In the genomic region with DNA sequence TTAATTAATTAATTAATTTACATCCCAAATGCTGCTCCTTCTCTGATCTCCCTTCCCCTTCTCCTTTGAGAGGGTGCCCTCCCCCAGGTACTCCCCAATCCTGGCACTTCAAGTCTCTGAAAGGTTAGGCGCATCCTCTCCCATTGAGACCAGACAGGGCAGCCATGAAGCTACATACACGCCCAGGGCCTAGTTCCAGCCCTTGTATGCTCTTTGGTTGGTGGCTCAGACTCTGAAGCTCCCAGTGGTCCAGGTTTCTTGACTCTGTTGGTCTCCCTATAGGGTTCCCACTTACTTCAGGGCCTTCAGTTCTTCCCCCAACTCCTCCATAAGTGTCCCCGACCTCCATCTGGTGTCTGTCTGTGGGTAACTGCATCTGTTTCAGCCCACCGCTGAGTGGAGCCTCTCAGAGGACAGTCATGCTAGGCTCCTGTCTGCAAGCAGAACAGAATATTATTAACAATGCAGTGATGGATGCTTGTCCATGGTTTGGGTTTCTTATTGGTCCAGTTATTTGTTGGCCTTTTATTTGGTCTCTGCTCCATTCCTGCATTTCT, we compare ENCODE assay signal across 18 mouse cellular contexts. TPM values are rescaled to one million over a fixed set of nuclear protein-coding genes. Genes with fewer than 3 reads are reported as not detected.
DNase-seq lines count a peak whose midpoint lies in the region; ATAC-seq and TF ChIP-seq lines count a peak whose summit lies in the region.
"Had no signal": no experiment of that assay in that cellular context is flagged by ENCODE, and none has a peak within 500 bp of the region (broad histone marks: within the 10 kb centered on the region; RNA-seq: fewer than 3 reads in every experiment).

No protein-coding gene starts in this region.

- H3K4me2 ChIP-seq in hindbrain, postnatal 0 days (ENCODE audit: low read depth, low read length), result no peak overlapping the region
- H3K4me2 ChIP-seq: hindbrain, embryonic 14.5 days; liver, embryonic 12.5 days; midbrain, embryonic 12.5 days; stomach, embryonic 15.5 days had no signal

- 68% methylated on average over 4 of the region's 4 CpGs for WGBS in hindbrain, postnatal 0 days

- no peak overlapping the region for H3K9ac ChIP-seq in hindbrain, postnatal 0 days (replicated peaks; ENCODE audit: low read length)
- H3K9ac ChIP-seq: forebrain, postnatal 0 days; hindbrain, embryonic 14.5 days; liver, embryonic 12.5 days; midbrain, embryonic 12.5 days; stomach, embryonic 15.5 days had no signal

- peak; percentile 56 for DNase-seq in gastrocnemius, adult 2 months
- DNase-seq in gastrocnemius, postnatal 10 days, result no peak
- peak; percentile 42 for DNase-seq in kidney, postnatal 14 days
- no peak for DNase-seq in kidney, adult 11 months
- DNase-seq in right cerebral cortex, postnatal 25 days, result peak; percentile 26
- DNase-seq in right cerebral cortex, postnatal 36 days (ENCODE audit: low spot score in 2 of 2), result no peak
- DNase-seq in thymus, postnatal 36 days, result peak; percentile 35 to 42
- no peak for DNase-seq in hindbrain, postnatal 0 days (ENCODE audit: low spot score)
- DNase-seq: forebrain, postnatal 0 days; spleen, adult 18-20 months had no signal

- TF ChIP-seq CTCF in gastrocnemius, adult 2 months (IDR thresholded peaks at IDR 0.05), result peak; percentile 64
- TF ChIP-seq CTCF in hindbrain, postnatal 0 days (IDR thresholded peaks at IDR 0.05; ENCODE audit: low read depth), result no peak

- H3K4me3 ChIP-seq in gastrocnemius, adult 2 months, result no peak overlapping the region
- no peak overlapping the region for H3K4me3 ChIP-seq in hindbrain, postnatal 0 days (ENCODE audit: low read length)
- H3K4me3 ChIP-seq: erythroblast, embryonic 14.5 days; limb, embryonic 10.5 days; liver, embryonic 12.5 days; midbrain, embryonic 12.5 days; myocyte; stomach, embryonic 15.5 days had no signal

- intact Hi-C loops in gastrocnemius, adult 2 months (cut with DNase I), result loop anchor here (5.0 kb wide), 1 partner anchor 34 kb away; no protein-coding TSS in a partner anchor

- H3K27ac ChIP-seq in gastrocnemius, adult 2 months, result 0 out of 2 replicates have a peak overlapping the region, but pooled peaks have one; percentile 8
- no peak overlapping the region for H3K27ac ChIP-seq in hindbrain, postnatal 0 days
- H3K27ac ChIP-seq: hindbrain, embryonic 14.5 days; limb, embryonic 10.5 days; liver, embryonic 12.5 days; midbrain, embryonic 12.5 days; stomach, embryonic 15.5 days had no signal

- ATAC-seq in hindbrain, postnatal 0 days, result no peak
- ATAC-seq: forebrain, postnatal 0 days; intestine, postnatal 0 days; liver, embryonic 12.5 days had no signal

- H3K27me3 ChIP-seq in hindbrain, postnatal 0 days (ENCODE audit: insufficient read depth, low read length), result no peaks in the 10 kb centered on the region
- H3K27me3 ChIP-seq: liver, embryonic 12.5 days; midbrain, embryonic 12.5 days; stomach, embryonic 15.5 days had no signal

- H3K4me1 ChIP-seq in hindbrain, postnatal 0 days (ENCODE audit: insufficient read depth, low read length), result no peaks in the 10 kb centered on the region
- H3K4me1 ChIP-seq: midbrain, embryonic 12.5 days; stomach, embryonic 15.5 days had no signal

- no peaks in the 10 kb centered on the region for H3K9me3 ChIP-seq in hindbrain, postnatal 0 days (ENCODE audit: low read length)
- H3K9me3 ChIP-seq: limb, embryonic 10.5 days; liver, embryonic 12.5 days; midbrain, embryonic 12.5 days; stomach, embryonic 15.5 days had no signal

- H3K36me3 ChIP-seq in hindbrain, postnatal 0 days (ENCODE audit: insufficient read depth, low read length), result no peaks in the 10 kb centered on the region
- H3K36me3 ChIP-seq: limb, embryonic 10.5 days; liver, embryonic 12.5 days; midbrain, embryonic 12.5 days; stomach, embryonic 15.5 days had no signal

RNA-seq across cellular contexts. Expression of gene Dyrk1b, which starts 26.9 kb away (rescaled TPM):
- 10 to 100 TPM; 65.3 to 78.6 TPM for total RNA-seq in gastrocnemius, adult 2 months (2021)
- 100 to 1,000 TPM; 151 to 161 TPM for total RNA-seq in gastrocnemius, postnatal 10 days (2021)
- total RNA-seq in hindbrain, postnatal 0 days (2014; rRNA removed), result 36.7 and 43.6 TPM in 2 replicates
- polyA plus RNA-seq in hindbrain, postnatal 0 days (2015; fragmentation: Nextera tagmentation; extraction: Ambion mirVana), result 7.8 and 8.4 TPM in 2 replicates

RNA-seq across cellular contexts. Expression of gene Fbl, which starts 36.6 kb away (rescaled TPM):
- 10 to 100 TPM; 21.2 to 28.9 TPM for total RNA-seq in gastrocnemius, adult 2 months (2021)
- total RNA-seq in gastrocnemius, postnatal 10 days (2021), result 10 to 100 TPM; 44.0 to 49.0 TPM
- total RNA-seq in hindbrain, postnatal 0 days (2014; rRNA removed), result 23.5 and 24.4 TPM in 2 replicates
- 70.7 and 73.7 TPM in 2 replicates for polyA plus RNA-seq in hindbrain, postnatal 0 days (2015; fragmentation: Nextera tagmentation; extraction: Ambion mirVana)

Comparison
In these comparisons a context has a peak if more than half of its experiments do, and no peak if none do; other contexts are left out.
1. DNase-seq: peak in gastrocnemius, adult 2 months (single experiment), kidney, postnatal 14 days (single experiment), right cerebral cortex, postnatal 25 days (single experiment) and thymus, postnatal 36 days (2 of 2); none in gastrocnemius, postnatal 10 days (single experiment), kidney, adult 11 months (single experiment), right cerebral cortex, postnatal 36 days (0 of 2) and hindbrain, postnatal 0 days (single experiment).